Mouse (Mus musculus) heart, embryonic 16.5 days (tissue): Measurements from ENCODE around the gene D11Wsu47e. TPM values are rescaled to one million over a fixed set of nuclear protein-coding genes. Genes with fewer than 3 reads are reported as not detected.
"Not testable (repeated sequence)": the region's sequence is repeated elsewhere in the genome, so short reads cannot be mapped to it uniquely, and the experiment has no call there.

Source experiments
- ATAC-seq: fragments of 200-750 bp; cut with Nextera tagmentation; replicated peaks from 2 replicates; pipeline ENCODE4 v1.8.0; 2017; ENCODE audit warnings: moderate number of reproducible peaks; ENCODE audit not compliant: insufficient read depth, low FRiP score; ENCODE audit errors: extremely low read depth
- H3K27ac ChIP-seq: fragments of 300-500 bp; sonication (generic); 2 replicates; pipeline ENCODE4 v1.5.1; 2014; ENCODE audit warnings: mild to moderate bottlenecking, low read length, control low read depth, moderate library complexity
- H3K27me3 ChIP-seq: fragments of 300-500 bp; sonication (generic); 2 replicates; pipeline ENCODE4 v1.6.1; 2014; ENCODE audit warnings: low read length, mixed read lengths; ENCODE audit not compliant: control insufficient read depth, insufficient read depth
- H3K36me3 ChIP-seq: fragments of 300-500 bp; sonication (generic); 2 replicates; pipeline ENCODE4 v1.6.1; 2014; ENCODE audit not compliant: control insufficient read depth, insufficient read depth
- H3K4me1 ChIP-seq: fragments of 300-500 bp; sonication (generic); 2 replicates; pipeline ENCODE4 v1.6.1; 2014; ENCODE audit warnings: low read length, mixed read lengths; ENCODE audit not compliant: control insufficient read depth, insufficient read depth
- H3K4me2 ChIP-seq: fragments of 300-500 bp; sonication (generic); 2 replicates; pipeline ENCODE4 v1.6.1; 2014; ENCODE audit warnings: low read depth, mild to moderate bottlenecking, control low read depth, low read length
- H3K4me3 ChIP-seq: fragments of 300-500 bp; sonication (generic); 2 replicates; pipeline ENCODE4 v1.5.1; 2014; ENCODE audit warnings: mild to moderate bottlenecking, control low read depth, low read length
- H3K9ac ChIP-seq: fragments of 300-500 bp; sonication (generic); 2 replicates; pipeline ENCODE4 v1.6.1; 2014; ENCODE audit warnings: low read length, control low read depth
- H3K9me3 ChIP-seq: fragments of 300-500 bp; sonication (generic); replicated peaks from 2 replicates; pipeline ENCODE4 v1.6.1; 2016; ENCODE audit warnings: low read length; ENCODE audit not compliant: control insufficient read depth
- WGBS: fragments of 180-500 bp; shearing (Covaris S2); extraction: QIAGEN DNeasy Blood & Tissue Kit; methylation state at CpG from one replicate; pipeline ENCODE4 v1.1.7; 2014; 5-methylcytosine and 5-hydroxymethylcytosine counted together
- polyA plus RNA-seq: library from polyadenylated mRNA; unstranded; fragments of >200 nt; fragmentation: Nextera tagmentation; extraction: Ambion mirVana; gene quantifications from 2 replicates; pipeline ENCODE4 v1.2.1, GENCODE M21; 2015

The D11Wsu47e gene
- polyA plus RNA-seq, 1 experiment from 2014 or later, result 14.8 TPM

DNA sequence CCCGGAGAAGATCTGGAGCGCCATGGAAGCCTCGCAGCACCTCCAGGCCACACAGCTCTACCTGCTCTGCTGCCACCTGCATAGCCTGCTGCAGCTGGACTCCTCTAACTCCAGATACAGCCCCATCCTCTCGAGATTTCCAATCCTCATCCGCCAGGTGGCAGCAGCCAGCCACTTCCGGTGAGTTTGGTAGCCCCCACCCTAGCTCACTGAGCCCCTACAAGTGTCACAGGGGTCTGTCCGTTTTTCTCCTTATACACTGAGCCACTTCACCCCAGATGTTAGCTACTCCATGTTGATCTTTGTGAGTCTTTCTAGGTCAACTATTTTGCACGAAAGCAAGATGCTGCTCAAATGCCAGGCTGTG lies 32.3 kb upstream of the D11Wsu47e start:
- Histone ChIP-seq H3K9ac (no peak overlapping the region), H3K4me3 (no peak overlapping the region), H3K27me3 (no peaks in the 10 kb centered on the region), H3K27ac (no peak overlapping the region), H3K4me1 (peaks cover 9% of the 10 kb centered on the region), H3K4me2 (no peak overlapping the region), H3K9me3 (no peaks in the 10 kb centered on the region), H3K36me3 (peaks cover 46% of the 10 kb centered on the region)
- no peak for ATAC-seq
- WGBS, result 47% methylated on average over 8 of the region's 8 CpGs

DNA sequence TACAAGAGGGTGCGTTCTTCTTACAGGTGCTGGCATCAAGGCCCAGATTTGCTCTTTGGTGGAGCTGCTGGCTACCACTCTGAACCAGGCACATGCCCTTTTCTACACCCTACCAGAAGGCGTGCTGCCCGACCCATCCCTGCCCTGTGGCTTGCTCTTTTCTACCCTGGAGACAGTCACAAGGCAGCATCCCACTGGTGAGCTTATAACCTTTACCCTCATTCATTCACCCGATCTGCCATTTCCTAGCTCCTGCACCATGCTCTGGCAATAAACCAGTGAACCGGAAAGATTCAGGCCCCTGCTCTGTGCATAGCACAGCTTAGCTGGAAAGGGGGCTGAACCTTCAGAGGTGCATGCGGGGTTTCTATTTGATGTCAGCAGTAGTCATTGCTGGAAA lies 31.7 kb upstream of the D11Wsu47e start:
- H3K4me2 ChIP-seq, result no peak overlapping the region
- H3K9me3 ChIP-seq, result no peaks in the 10 kb centered on the region
- no peaks in the 10 kb centered on the region for H3K27me3 ChIP-seq
- peaks cover 9% of the 10 kb centered on the region for H3K4me1 ChIP-seq
- ATAC-seq, result no peak
- H3K27ac ChIP-seq, result no peak overlapping the region
- H3K4me3 ChIP-seq, result no peak overlapping the region
- peaks cover 52% of the 10 kb centered on the region for H3K36me3 ChIP-seq
- 90% methylated on average over 6 of the region's 6 CpGs for WGBS
- H3K9ac ChIP-seq, result no peak overlapping the region

DNA sequence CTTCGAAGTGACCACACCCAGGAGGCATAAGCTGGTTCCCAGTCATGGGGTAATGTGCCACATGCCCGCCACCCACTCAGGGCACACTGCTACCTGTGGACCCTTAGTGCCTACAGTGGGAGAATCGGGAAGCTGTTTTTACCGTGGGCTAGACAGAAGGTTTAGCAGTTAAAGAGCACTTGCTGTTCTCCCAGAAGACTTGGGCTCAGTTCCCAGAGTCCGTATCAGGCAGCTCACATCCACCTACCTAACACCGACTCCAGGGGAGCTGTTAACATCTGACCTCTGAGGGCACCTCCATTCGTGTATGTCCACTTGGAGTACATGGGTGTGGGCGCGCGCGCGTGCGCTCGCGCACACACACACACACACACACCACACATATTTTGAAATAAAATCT lies 30.1 kb upstream of the D11Wsu47e start:
- H3K36me3 ChIP-seq, result peaks cover 62% of the 10 kb centered on the region
- no peak overlapping the region for H3K4me3 ChIP-seq
- WGBS, result 92% methylated on average over 15 of the region's 15 CpGs
- H3K9me3 ChIP-seq, result no peaks in the 10 kb centered on the region
- ATAC-seq, result no peak
- no peak overlapping the region for H3K9ac ChIP-seq
- H3K27ac ChIP-seq, result no peak overlapping the region
- H3K4me1 ChIP-seq, result peaks cover 5% of the 10 kb centered on the region; the same call in 1 of the 2 replicates
- H3K27me3 ChIP-seq, result no peaks in the 10 kb centered on the region
- no peak overlapping the region for H3K4me2 ChIP-seq

DNA sequence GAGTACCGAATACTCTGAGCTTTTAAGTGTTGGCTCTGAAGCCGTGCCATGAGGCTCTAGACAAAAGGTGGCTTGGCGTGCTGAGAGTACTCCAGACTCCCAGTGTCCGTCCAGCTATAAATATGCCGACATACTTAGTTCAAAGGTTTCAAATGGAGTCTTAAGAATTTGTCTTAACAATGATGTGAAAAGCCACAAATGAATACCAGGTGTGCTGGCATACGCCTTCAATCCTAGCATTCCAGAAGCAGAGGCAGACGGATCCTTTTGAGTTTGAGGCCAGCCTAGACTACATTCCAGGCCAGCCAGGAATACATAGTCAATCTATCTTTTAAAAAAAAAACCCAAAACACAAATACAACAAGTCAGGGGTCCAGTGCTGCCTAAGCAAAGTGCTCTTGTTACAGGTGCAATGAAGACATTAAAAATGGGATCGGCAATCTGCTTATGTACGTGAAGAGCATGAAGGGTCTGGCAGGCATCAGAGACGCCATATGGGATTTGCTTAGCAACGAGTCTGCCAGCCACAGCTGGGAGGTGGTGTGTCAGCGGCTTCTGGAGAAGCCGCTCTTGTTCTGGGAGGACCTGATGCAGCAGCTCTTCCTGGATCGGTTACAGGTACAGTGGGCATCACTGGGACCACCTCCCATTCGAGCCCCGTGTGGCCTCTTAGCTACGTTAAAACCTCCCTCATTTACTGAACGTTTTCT lies 29.5 kb upstream of the D11Wsu47e start:
- Histone ChIP-seq H3K27me3 (no peaks in the 10 kb centered on the region), H3K27ac (no peak overlapping the region), H3K36me3 (peaks cover 65% of the 10 kb centered on the region), H3K4me1 (peaks cover 5% of the 10 kb centered on the region; the same call in 1 of the 2 replicates), H3K9ac (no peak overlapping the region), H3K9me3 (no peaks in the 10 kb centered on the region), H3K4me2 (no peak overlapping the region), H3K4me3 (no peak overlapping the region)
- 79% methylated on average over 18 of the region's 18 CpGs for WGBS
- ATAC-seq, result no peak

DNA sequence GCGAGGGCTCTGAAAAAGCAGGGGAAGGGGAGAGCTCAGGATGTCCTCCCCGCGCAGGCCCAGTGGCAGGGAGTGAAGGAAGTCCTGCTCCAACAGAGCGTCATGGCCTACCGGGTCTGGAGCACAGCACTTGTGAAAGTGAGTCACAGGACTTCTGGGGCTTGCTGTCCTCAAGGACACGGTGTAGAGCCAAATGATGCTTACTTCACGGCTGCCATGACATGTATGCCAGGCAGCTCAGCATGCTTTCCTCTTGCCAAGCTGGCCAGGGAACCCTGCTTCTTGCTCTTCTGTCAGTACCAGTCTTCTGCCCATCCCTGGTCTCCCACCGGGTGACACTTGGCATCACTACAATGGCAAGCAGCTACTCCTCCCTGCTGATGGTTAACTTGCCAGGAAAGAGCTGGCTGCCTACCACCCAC lies 27.7 kb upstream of the D11Wsu47e start:
- H3K4me1 ChIP-seq, result no peaks in the 10 kb centered on the region
- no peak overlapping the region for H3K27ac ChIP-seq
- H3K27me3 ChIP-seq, result no peaks in the 10 kb centered on the region
- H3K4me3 ChIP-seq, result no peak overlapping the region
- peaks cover 75% of the 10 kb centered on the region for H3K36me3 ChIP-seq
- WGBS, result 85% methylated on average over 8 of the region's 8 CpGs
- H3K9me3 ChIP-seq, result no peaks in the 10 kb centered on the region
- H3K9ac ChIP-seq, result no peak overlapping the region
- no peak for ATAC-seq
- H3K4me2 ChIP-seq, result no peak overlapping the region

DNA sequence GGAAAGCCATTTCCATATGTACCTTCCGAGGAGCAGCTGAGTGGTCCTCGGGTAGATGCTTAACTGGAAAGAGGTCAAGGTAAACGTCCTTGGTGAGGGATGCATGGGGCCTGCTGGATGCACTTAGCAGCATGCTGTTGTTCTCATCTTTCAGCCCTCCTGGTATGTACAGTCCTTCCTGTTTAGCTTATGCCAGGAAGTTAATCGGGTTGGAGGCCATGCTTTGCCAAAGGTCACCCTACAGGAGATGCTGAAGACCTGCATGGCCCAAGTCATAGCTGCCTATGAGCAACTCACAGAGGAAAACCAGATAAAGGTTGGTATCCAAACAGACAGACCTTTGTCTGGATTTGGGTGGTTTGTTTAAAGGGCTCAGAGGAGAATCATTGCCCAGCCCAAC lies 27.0 kb upstream of the D11Wsu47e start:
- Histone ChIP-seq H3K4me1 (no peaks in the 10 kb centered on the region), H3K4me3 (no peak overlapping the region), H3K9ac (no peak overlapping the region), H3K36me3 (peaks cover 78% of the 10 kb centered on the region), H3K27ac (no peak overlapping the region), H3K27me3 (no peaks in the 10 kb centered on the region), H3K4me2 (no peak overlapping the region), H3K9me3 (no peaks in the 10 kb centered on the region)
- 74% methylated on average over 4 of the region's 4 CpGs for WGBS
- no peak for ATAC-seq

DNA sequence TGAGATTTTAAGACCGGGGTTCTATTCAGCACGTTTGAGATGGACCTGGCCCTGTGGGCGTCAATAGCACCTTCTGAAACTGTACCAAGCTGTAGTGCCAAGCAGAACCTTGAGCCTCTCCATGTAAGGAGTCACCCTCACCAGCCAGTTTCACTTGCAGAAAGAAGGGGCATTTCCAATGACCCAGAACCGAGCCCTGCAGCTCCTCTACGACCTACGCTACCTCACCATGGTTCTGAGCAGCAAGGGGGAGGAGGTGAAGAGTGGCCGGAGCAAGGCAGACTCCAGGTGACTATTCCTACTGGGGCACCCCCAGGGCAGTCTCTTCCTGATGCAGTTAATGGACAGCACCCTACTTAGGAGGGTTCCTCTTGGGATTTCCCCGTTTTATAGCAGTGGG lies 25.9 kb upstream of the D11Wsu47e start:
- Histone ChIP-seq H3K9me3 (no peaks in the 10 kb centered on the region), H3K4me1 (no peaks in the 10 kb centered on the region), H3K27me3 (no peaks in the 10 kb centered on the region), H3K9ac (no peak overlapping the region), H3K4me2 (no peak overlapping the region), H3K4me3 (no peak overlapping the region), H3K36me3 (peaks cover 69% of the 10 kb centered on the region), H3K27ac (no peak overlapping the region)
- WGBS, result 86% methylated on average over 8 of the region's 8 CpGs
- no peak for ATAC-seq

DNA sequence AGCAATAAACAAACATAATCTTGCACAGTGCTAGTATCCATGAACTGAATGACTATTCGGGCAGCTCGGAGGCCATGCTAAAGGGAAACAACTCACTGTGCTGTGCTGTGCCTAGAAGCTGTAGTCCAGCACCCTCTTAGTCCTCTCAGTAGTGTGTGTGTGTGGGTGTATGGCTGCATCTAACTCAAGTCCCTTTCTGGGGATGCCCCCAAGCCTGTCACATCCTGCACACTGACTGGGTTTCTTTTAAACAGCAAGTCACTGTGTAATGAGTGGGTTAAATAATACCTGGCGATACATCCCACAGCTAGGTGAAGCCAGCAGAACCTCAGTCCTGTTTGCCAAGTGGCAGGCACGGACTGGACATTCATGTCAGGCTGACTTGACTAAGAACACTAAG lies 25.4 kb upstream of the D11Wsu47e start:
- no peaks in the 10 kb centered on the region for H3K4me1 ChIP-seq
- no peaks in the 10 kb centered on the region for H3K9me3 ChIP-seq
- no peak overlapping the region for H3K4me3 ChIP-seq
- H3K36me3 ChIP-seq, result peaks cover 69% of the 10 kb centered on the region
- H3K27me3 ChIP-seq, result no peaks in the 10 kb centered on the region
- no peak for ATAC-seq
- 84% methylated on average over 4 of the region's 4 CpGs for WGBS
- H3K9ac ChIP-seq, result no peak overlapping the region
- H3K4me2 ChIP-seq, result no peak overlapping the region
- no peak overlapping the region for H3K27ac ChIP-seq

DNA sequence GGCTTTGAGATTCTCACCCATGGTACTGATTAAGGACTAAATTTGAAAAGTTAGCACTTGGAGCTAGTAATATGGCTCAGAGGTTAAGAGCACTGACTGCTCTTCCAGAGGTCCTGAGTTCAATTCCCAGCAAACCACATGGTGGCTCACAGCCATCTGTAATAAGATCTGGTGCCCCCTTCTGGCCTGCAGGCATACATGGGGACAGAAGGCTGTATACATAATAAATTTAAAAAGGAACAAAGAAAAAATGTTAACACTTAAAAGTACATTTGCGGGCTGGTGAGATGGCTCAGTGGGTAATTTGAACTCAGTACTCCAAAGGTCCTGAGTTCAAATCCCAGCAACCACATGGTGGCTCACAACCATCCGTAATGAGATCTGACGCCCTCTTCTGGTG lies 24.0 kb upstream of the D11Wsu47e start:
- WGBS, result 91% methylated on average over 3 of the region's 3 CpGs
- not testable (repeated sequence) for H3K27me3 ChIP-seq, H3K27ac ChIP-seq, H3K4me1 ChIP-seq, H3K9me3 ChIP-seq, ATAC-seq, H3K9ac ChIP-seq, H3K4me2 ChIP-seq, H3K4me3 ChIP-seq
- peaks cover 57% of the 10 kb centered on the region for H3K36me3 ChIP-seq
